Mouse (Mus musculus) megakaryocyte, embryonic 14.5 days (primary cell): ENCODE results near the gene Dus2.

Experiments used
- FLI1 ChIP-seq: IDR thresholded peaks from 2 replicates; pipeline ENCODE4 v1.6.1; 2012; ENCODE audit warnings: low read length, inconsistent platforms, mixed read lengths
- GATA1 ChIP-seq: IDR thresholded peaks from 3 replicates; pipeline ENCODE4 v1.6.1; 2012; ENCODE audit warnings: mixed read lengths, low read length, inconsistent platforms, borderline replicate concordance

DNA sequence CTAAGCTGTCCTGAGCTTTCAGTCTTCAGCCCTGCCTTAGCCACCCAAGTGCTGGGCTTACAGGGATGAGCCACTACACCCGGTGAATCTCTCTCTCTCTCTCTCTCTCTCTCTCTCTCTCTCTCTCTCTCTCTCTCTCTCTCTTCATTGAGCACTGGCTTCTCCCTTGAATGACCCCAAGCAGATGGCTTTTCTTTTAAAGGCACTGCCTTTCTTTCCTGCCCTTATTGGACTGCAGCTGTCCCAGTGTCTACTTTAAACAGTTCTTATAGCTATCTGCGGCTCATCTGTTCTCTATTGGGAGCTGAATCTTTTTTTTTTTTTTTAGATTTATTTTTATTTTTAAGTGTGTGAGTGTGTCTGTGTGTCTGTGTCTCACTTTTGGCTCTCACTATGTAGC lies 51.9 kb downstream of the Dus2 start:
- TF ChIP-seq GATA1 (no peak), FLI1 (no peak)
